Mouse (Mus musculus): Measurements from ENCODE around the gene Alg12.

DNA sequence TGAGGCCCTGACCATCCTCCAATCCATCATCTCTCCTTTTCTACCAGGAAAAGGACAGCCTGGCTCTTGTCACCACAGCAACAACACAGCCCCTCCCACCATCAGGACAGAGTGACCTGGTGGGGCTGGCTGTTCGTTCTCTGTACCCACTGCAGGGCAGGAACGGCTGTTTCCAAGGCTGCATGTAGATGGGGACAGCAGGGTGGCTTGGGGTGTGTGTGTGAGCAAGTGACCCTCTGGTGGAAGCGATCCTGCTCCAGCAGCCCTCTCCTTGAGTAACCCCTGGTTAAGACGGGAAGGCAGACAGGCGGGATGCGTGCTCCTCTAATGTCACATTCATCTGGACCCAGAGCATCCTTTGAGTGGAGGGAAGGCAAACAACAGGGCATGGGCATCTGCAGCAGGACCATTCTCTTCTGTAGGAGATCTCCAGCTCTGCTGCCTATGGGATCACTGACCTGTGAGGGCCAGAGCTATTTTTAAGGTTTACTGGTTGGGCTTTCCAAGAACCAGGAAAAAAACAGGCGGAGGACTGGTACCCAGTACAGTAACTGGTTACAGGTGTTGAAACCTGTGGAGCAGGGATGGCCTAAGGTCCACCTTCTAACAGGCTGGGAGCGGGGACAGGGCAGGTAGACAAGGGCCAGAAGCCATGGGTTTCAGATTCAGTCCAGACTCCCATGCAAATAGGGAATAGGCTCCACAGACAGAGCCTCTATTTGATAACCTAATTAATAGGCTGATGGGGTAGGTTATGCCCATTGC lies 40.3 kb upstream of the Alg12 start:
- TF ChIP-seq CTCF (IDR thresholded peaks at IDR 0.05; ENCODE audit: low read depth, low read length), result no peak
- no peak for TF ChIP-seq POLR2A (IDR thresholded peaks at IDR 0.05; ENCODE audit: insufficient read depth, low read length)

Data from ES-Bruce4 (cell line).